ENCODE assay signal across 8 mouse cellular contexts in the genomic region with DNA sequence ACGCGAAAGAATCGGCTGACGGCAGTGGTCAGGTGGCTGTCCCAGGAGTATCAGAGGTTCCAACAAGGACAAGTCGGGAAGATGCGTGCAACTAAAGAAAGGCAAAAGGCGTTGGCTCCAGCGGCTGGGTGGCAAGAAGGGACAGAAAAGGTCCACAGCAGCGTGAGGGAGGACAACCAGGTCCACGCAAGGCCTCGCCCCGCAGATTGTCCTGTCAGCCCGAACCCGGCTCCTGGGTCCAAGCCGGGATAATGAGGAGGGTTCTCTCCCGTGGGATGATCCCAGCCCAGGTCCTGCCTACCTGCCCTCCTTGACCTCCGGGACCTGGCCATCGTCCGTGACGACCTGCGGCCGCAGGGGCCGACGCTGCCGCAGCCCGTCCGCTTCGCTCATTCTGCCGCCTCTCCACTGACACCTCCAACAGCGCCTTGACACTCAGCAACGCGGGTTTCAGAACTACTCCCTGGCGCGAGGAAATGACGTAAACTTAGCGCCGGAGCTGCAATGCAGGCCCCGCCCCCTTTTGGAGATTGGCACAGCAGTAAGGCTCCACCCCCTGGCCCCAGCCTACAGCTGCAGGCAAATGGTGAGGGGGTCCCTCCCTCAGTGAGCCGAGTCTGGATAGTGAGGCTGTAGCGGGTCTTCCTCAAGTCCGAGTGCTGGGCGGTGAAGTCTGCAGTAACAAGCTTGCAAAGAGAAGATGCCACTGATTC. TPM values are rescaled to one million over a fixed set of nuclear protein-coding genes. Genes with fewer than 3 reads are reported as not detected.
DNase-seq lines count a peak whose midpoint lies in the region; ATAC-seq lines count a peak whose summit lies in the region.

Apmap (minus strand) TSS at position 481 of the 713 bp plus-strand sequence.

- H3K27me3 ChIP-seq in forebrain, embryonic 11.5 days (ENCODE audit: control insufficient read depth, insufficient read depth, low read length), result no peaks in the 10 kb centered on the region
- H3K27me3 ChIP-seq in heart, embryonic 16.5 days (ENCODE audit: control insufficient read depth, insufficient read depth, low read length), result no peaks in the 10 kb centered on the region
- H3K27me3 ChIP-seq in liver, embryonic 15.5 days, result no peaks in the 10 kb centered on the region
- H3K27me3 ChIP-seq in neural tube, embryonic 12.5 days (replicated peaks), result no peaks in the 10 kb centered on the region

- H3K36me3 ChIP-seq in forebrain, embryonic 11.5 days (ENCODE audit: control insufficient read depth, insufficient read depth, low read length), result no peaks in the 10 kb centered on the region
- H3K36me3 ChIP-seq in heart, embryonic 16.5 days (ENCODE audit: control insufficient read depth, insufficient read depth), result no peaks in the 10 kb centered on the region
- no peaks in the 10 kb centered on the region for H3K36me3 ChIP-seq in liver, embryonic 15.5 days (replicated peaks)
- no peaks in the 10 kb centered on the region for H3K36me3 ChIP-seq in neural tube, embryonic 12.5 days

- peak; percentile 98 for ATAC-seq in forebrain, embryonic 11.5 days (replicated peaks; ENCODE audit: low FRiP score)
- ATAC-seq in heart, embryonic 16.5 days (replicated peaks; ENCODE audit: extremely low read depth, insufficient read depth, low FRiP score), result peak; percentile 98
- ATAC-seq in liver, embryonic 15.5 days (ENCODE audit: insufficient read depth), result peak; percentile 85
- peak; percentile 99 for ATAC-seq in neural tube, embryonic 12.5 days (ENCODE audit: low FRiP score, low read depth)

- no peak within 1 kb of the TSS for H3K27ac ChIP-seq in forebrain, embryonic 11.5 days (ENCODE audit: low read depth, low read length)
- H3K27ac ChIP-seq in heart, embryonic 16.5 days (ENCODE audit: low read length), result peak within 1 kb of the TSS; percentile 58
- H3K27ac ChIP-seq in liver, embryonic 15.5 days (replicated peaks), result peak within 1 kb of the TSS; percentile 80
- no peak within 1 kb of the TSS for H3K27ac ChIP-seq in neural tube, embryonic 12.5 days

- DNase-seq in CD8-positive naive resting alpha-beta T cell, adult 2 months (ENCODE audit: low read depth in 2 of 2, low spot score in 2 of 2), result peak; percentile 91 to 94
- DNase-seq in c-Kit-positive CD71-negative TER-119-negative erythroid progenitor cells, embryonic 14.5 days (ENCODE audit: low read depth), result peak; percentile 97
- peak; percentile 97 for DNase-seq in forebrain, embryonic 11.5 days (ENCODE audit: low spot score)
- peak; percentile 98 to 99 for DNase-seq in kidney, postnatal 36 days
- DNase-seq in telencephalon, adult 2 months (ENCODE audit: low read depth, low spot score), result peak; percentile 95

- peak within 1 kb of the TSS; percentile 69 for H3K4me2 ChIP-seq in forebrain, embryonic 11.5 days (ENCODE audit: low read depth, low read length, severe bottlenecking)
- peak within 1 kb of the TSS; percentile 93 for H3K4me2 ChIP-seq in heart, embryonic 16.5 days (ENCODE audit: low read depth, low read length)
- H3K4me2 ChIP-seq in liver, embryonic 15.5 days, result peak within 1 kb of the TSS; percentile 93
- peak within 1 kb of the TSS; percentile 86 for H3K4me2 ChIP-seq in neural tube, embryonic 12.5 days (replicated peaks)

- H3K9me3 ChIP-seq in forebrain, embryonic 11.5 days (ENCODE audit: control insufficient read depth, low read length), result no peaks in the 10 kb centered on the region
- no peaks in the 10 kb centered on the region for H3K9me3 ChIP-seq in heart, embryonic 16.5 days (replicated peaks; ENCODE audit: control insufficient read depth, low read length)
- no peaks in the 10 kb centered on the region for H3K9me3 ChIP-seq in liver, embryonic 15.5 days (replicated peaks)
- no peaks in the 10 kb centered on the region for H3K9me3 ChIP-seq in neural tube, embryonic 12.5 days

- H3K4me3 ChIP-seq in forebrain, embryonic 11.5 days (ENCODE audit: low read depth, low read length), result peak within 1 kb of the TSS; percentile 80
- H3K4me3 ChIP-seq in heart, embryonic 16.5 days (ENCODE audit: low read length), result peak within 1 kb of the TSS; percentile 68
- peak within 1 kb of the TSS; percentile 87 for H3K4me3 ChIP-seq in liver, embryonic 15.5 days (replicated peaks)
- peak within 1 kb of the TSS; percentile 73 for H3K4me3 ChIP-seq in neural tube, embryonic 12.5 days

- WGBS in forebrain, embryonic 11.5 days, result under 1% methylated on average over 42 of the region's 42 CpGs
- WGBS in heart, embryonic 16.5 days, result under 1% methylated on average over 42 of the region's 42 CpGs
- under 1% methylated on average over 42 of the region's 42 CpGs for WGBS in liver, embryonic 15.5 days (ENCODE audit: insufficient replicate concordance)
- WGBS in neural tube, embryonic 12.5 days, result under 1% methylated on average over 42 of the region's 42 CpGs

- no peaks in the 10 kb centered on the region for H3K4me1 ChIP-seq in forebrain, embryonic 11.5 days (replicated peaks; ENCODE audit: control insufficient read depth, insufficient read depth, low read length)
- peaks cover 7% of the 10 kb centered on the region; the same call in 1 of the 2 replicates for H3K4me1 ChIP-seq in heart, embryonic 16.5 days (ENCODE audit: control insufficient read depth, insufficient read depth, low read length)
- H3K4me1 ChIP-seq in liver, embryonic 15.5 days (replicated peaks), result peaks cover 49% of the 10 kb centered on the region
- peaks cover 9% of the 10 kb centered on the region for H3K4me1 ChIP-seq in neural tube, embryonic 12.5 days

- peak within 1 kb of the TSS; percentile 69 for H3K9ac ChIP-seq in forebrain, embryonic 11.5 days (ENCODE audit: low read length)
- H3K9ac ChIP-seq in heart, embryonic 16.5 days (ENCODE audit: low read length), result peak within 1 kb of the TSS; percentile 87
- H3K9ac ChIP-seq in liver, embryonic 15.5 days, result peak within 1 kb of the TSS; percentile 83
- peak within 1 kb of the TSS; percentile 84 for H3K9ac ChIP-seq in neural tube, embryonic 12.5 days

RNA-seq across cellular contexts. Expression of gene Apmap, which starts in this region (rescaled TPM):
- polyA plus RNA-seq in forebrain, embryonic 11.5 days (2014; fragmentation: Nextera tagmentation; extraction: Ambion mirVana), result 38.4 and 38.9 TPM in 2 replicates
- 26.6 and 28.8 TPM in 2 replicates for polyA plus RNA-seq in heart, embryonic 16.5 days (2015; fragmentation: Nextera tagmentation; extraction: Ambion mirVana)
- polyA plus RNA-seq in liver, embryonic 15.5 days (2015; fragmentation: Nextera tagmentation; extraction: Ambion mirVana), result 27.8 and 28.0 TPM in 2 replicates
- polyA plus RNA-seq in neural tube, embryonic 12.5 days (2016; fragmentation: Nextera tagmentation; extraction: Ambion mirVana), result 41.6 and 42.7 TPM in 2 replicates

Comparison
In these comparisons a context has a peak if more than half of its experiments do, and no peak if none do; other contexts are left out.
1. H3K27ac ChIP-seq: peak in heart, embryonic 16.5 days (single experiment) and liver, embryonic 15.5 days (single experiment); none in forebrain, embryonic 11.5 days (single experiment) and neural tube, embryonic 12.5 days (single experiment).
2. Peak in every context shown above with its lines, with median percentiles within 50 percentile points of each other: DNase-seq, ATAC-seq, H3K4me2 ChIP-seq, H3K4me3 ChIP-seq and H3K9ac ChIP-seq.